Mouse (Mus musculus): Measurements from ENCODE around the gene Vhl.

The Vhl gene

GRCm38 (mm10) chr6:113623941-113624751, at the start of gene Vhl:
TSS of gene Vhl (plus strand) at chr6:113623959.
- DNase-seq (ENCODE audit: low spot score) = peak; percentile 93

GRCm38 (mm10) chr6:113576044-113576443, 47.7 kb upstream of the Vhl start:
- no peak for DNase-seq (ENCODE audit: low spot score)

- DNase-seq (ENCODE audit: low spot score) = no peak
Observed at GRCm38 (mm10) chr6:113579306-113579705, 44.5 kb upstream of the Vhl start.

- DNase-seq (ENCODE audit: low spot score) = no peak
Observed at GRCm38 (mm10) chr6:113583023-113583422, 40.7 kb upstream of the Vhl start.

GRCm38 (mm10) chr6:113585065-113585464, 38.7 kb upstream of the Vhl start:
- no peak for DNase-seq (ENCODE audit: low spot score)

- DNase-seq (ENCODE audit: low spot score) = no peak
Observed at GRCm38 (mm10) chr6:113586466-113587183, 37.1 kb upstream of the Vhl start.

GRCm38 (mm10) chr6:113592637-113593036, 31.1 kb upstream of the Vhl start:
- no peak for DNase-seq (ENCODE audit: low spot score)

- no peak for DNase-seq (ENCODE audit: low spot score)
Observed at GRCm38 (mm10) chr6:113597945-113598344, 25.8 kb upstream of the Vhl start.

- DNase-seq (ENCODE audit: low spot score) = peak; percentile 82
Observed at GRCm38 (mm10) chr6:113599833-113600232, 23.9 kb upstream of the Vhl start.

GRCm38 (mm10) chr6:113600543-113601139, 23.1 kb upstream of the Vhl start, which contains the start of gene Fancd2os:
TSS of gene Fancd2os (minus strand) at chr6:113600715.
- peak; percentile 44 for DNase-seq (ENCODE audit: low spot score)

- no peak for DNase-seq (ENCODE audit: low spot score)
Observed at GRCm38 (mm10) chr6:113602821-113603220, 20.9 kb upstream of the Vhl start.

GRCm38 (mm10) chr6:113603993-113604392, 19.8 kb upstream of the Vhl start:
- DNase-seq (ENCODE audit: low spot score) = no peak

- DNase-seq (ENCODE audit: low spot score) = peak; percentile 93
Observed at GRCm38 (mm10) chr6:113604432-113605223, 19.1 kb upstream of the Vhl start, which contains the start of gene Brk1. TSS of gene Brk1 (plus strand) at chr6:113604772.

- no peak for DNase-seq (ENCODE audit: low spot score)
Observed at GRCm38 (mm10) chr6:113605224-113605545, 18.6 kb upstream of the Vhl start.

- no peak for DNase-seq (ENCODE audit: low spot score)
Observed at GRCm38 (mm10) chr6:113608871-113609270, 14.9 kb upstream of the Vhl start.

GRCm38 (mm10) chr6:113609293-113609692, 14.5 kb upstream of the Vhl start:
- no peak for DNase-seq (ENCODE audit: low spot score)

- peak; percentile 68 for DNase-seq (ENCODE audit: low spot score)
Observed at GRCm38 (mm10) chr6:113612258-113612969, 11.3 kb upstream of the Vhl start.

- no peak for DNase-seq (ENCODE audit: low spot score)
Observed at GRCm38 (mm10) chr6:113614152-113614551, 9.6 kb upstream of the Vhl start.

GRCm38 (mm10) chr6:113614997-113615396, 8.8 kb upstream of the Vhl start:
- DNase-seq (ENCODE audit: low spot score) = no peak

GRCm38 (mm10) chr6:113615489-113615888, 8.3 kb upstream of the Vhl start:
- DNase-seq (ENCODE audit: low spot score) = no peak

GRCm38 (mm10) chr6:113623386-113623785, 373 bp upstream of the Vhl start:
- no peak for DNase-seq (ENCODE audit: low spot score)

All from testis, postnatal 10 days (tissue).